Mouse (Mus musculus): ENCODE measurements around the gene Itga3.

Gene Itga3

DNA sequence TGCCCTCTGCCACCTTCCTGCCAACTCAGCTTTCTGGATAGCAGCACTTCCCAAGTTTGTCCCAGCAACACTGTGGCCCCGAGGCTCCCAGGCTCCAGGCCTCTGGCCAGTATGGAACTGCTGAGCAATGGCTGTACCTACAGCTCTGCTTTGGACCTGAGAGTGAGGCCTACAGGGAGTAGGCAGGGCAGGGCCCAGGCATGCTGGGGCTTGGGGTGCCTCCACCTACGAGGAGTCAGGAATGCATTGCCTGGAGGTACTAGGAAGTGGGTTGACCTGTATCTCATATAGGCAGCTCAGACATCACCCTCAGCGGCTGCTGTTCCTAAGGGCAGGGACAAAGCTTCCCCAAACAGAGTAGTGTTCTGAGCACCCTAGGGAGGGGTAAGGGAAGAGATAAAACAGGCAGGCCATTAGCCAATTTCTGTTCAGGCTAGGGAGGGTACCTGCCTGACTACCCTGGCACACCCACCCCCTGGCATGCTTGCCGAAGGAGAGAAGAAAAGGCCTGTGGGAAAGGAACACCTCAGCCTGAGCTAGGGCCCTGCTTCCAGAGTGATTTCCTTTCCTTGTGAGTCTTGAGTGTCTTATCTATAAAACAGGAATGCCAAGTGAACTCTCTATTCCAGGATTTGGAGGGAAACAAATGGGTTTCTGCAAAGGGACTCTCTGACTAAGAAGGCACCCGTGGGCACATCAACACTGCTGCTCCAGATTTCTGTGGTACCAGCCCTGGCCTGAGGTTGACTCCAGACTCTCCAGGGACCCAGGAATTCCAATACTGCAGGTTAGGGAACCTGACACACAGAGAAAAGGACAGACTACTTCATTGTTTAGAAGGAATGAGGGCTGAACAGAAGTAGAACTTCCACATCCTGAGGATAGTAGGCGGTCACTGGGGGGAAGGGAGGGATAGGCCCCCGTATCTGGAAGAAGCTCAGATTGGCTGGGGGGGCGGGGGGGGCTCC lies 6.2 kb downstream of the Itga3 start:
- no peak for DNase-seq

DNA sequence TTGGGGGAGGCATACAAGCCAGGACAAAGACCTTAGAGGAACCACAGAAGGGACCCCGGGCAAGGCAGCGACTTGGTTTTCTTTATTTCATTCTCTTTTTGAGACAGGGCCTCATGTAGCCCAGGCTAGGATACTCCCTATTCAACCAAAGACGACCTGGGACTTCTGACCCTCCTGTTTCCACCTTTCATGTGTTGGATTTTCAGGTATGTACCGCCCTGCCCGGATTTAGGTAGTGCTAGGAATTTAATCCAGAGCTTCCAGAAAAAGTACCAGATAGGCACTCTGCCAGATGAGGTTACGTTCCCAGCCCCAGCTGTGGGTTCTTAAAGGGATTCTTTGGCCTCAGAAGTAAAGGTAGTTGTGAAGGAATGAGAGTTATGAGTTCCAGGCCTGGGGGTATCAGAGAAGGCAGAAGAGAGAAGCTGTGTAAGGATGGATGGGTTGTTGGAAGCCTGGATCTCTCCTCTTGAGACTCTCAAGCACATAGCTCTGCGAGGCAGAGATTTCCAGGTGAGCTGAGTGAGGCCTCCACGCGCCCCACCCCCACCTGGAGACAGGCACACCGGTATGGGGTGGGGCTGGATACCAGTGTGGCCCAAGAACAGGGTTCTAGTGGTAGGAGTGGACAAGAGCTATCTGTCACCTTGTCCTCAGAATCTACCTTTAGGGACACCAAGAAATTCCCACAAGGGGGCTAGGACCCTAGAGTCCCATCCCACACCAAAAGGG lies 7.2 kb downstream of the Itga3 start:
- no peak for DNase-seq

DNA sequence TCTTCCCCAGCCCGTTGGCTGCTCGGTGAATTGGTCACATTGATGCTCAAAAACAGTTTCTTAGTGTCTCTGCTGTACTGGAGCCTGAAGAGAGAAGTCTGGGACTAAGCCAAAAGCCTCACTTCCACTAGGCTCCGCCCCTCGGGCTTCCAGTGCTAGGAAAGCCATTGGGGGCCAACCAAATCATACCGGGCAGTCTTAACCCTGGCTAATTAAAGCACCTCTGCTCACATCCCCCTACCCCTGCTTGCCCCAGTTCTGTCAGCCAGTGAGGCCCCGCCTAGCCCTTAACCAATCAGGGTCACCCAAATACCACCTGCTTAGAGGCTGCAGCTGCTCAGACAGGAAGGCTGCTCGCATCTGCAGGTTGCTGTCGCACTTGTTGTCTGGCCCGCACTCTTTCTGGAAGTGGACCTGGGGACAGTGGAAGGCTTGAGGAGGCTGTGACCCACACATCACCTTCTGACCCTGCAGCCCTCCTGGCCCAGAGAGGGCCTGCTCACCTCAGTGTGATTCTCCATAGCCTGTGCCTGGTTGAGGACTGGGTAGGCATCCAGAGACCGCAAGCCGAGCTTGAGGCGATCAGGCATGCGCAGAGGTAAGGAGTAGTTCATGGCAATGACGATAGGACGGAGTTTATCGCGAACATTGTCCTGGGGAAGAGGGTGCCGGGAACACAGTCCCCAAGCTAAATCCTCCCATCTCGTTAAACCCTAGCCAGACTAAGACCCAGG lies 19.7 kb downstream of the Itga3 start:
- DNase-seq, result peak; percentile 88

DNA sequence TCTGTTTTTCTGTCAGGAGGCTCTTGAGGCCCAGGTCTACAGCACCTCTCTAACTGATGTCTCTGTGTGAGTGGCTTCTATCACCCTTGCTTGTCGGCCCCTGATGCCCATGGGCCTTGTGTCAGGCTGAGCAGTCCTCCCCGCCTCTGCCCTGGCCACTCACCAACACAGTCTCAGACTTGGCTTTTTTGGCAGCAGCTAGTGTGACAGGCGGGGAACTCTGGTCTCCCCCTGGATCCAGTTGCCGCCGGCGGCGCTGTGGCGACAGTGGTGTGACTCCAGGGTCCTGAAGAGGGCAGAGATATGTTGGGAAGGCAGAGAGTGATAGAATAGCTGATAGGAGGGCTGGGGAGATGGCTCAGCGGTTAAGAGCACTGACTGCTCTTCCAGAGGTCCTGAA lies 23.5 kb downstream of the Itga3 start:
- DNase-seq, result no peak

DNA sequence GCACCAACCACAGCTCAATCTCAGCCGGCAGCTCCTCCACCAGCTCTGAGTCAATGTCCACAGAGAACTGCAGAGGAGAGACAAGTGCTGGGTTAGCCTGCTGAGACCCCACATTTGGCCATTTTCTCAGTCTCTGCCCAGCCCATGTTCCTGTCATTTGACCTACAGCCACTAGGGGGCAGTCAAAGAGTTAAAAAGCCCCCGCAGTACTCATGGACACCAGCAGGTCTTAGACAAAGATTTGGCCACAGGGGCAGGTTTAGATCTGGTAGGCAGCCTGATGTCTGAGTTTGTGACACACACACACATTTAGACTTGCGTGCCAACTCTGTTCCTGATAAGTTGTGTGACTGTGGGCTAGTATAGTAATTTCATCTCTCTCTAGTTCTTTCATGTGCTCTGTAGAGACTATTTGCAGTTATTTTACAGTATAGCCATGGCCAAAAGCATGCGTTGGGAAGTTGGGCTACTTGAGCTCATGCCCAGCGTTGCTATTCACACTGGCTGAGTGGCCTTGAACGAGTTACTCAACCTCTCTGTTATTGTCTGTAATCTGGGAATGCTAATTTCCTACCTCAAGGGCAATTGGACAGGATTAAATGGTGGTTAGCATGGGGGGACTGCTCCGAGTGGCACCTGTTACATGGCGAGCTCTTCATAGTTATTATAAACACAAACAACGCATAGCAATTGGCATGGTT lies 29.5 kb downstream of the Itga3 start:
- DNase-seq, result peak; percentile 88

DNA sequence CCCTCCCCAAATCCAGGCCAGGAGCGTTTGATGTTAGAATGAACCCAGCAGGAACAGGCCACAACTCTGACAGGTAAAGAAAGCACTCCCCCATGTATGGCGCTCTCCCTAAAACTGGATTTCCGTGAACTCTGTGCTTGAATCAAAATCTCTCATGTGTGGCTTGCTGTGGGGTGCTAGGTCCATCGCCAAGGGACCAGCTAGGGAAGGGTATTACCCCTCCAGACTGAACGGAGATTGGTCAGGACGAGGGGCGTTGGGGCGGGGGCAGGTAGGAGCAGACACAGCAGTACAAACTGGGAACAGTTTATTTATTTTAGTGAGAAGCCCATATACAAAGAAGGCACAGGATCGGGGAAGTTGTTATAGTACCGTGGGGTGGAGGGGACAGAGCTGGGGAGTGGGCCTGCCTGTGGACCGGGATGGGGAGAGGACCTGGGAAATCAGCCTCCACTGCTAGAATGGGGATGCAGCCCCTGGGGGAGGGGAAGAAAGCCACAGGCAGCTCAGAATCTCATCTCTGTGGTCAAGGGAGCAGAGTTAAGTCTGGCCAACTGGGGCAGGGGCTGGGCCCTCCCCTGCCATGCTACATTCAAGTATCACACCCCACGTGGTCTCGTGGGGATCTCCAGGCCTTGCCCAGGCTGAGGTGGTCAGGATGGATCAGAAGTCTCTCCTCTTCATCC lies 32.3 kb downstream of the Itga3 start:
- no peak for DNase-seq

DNA sequence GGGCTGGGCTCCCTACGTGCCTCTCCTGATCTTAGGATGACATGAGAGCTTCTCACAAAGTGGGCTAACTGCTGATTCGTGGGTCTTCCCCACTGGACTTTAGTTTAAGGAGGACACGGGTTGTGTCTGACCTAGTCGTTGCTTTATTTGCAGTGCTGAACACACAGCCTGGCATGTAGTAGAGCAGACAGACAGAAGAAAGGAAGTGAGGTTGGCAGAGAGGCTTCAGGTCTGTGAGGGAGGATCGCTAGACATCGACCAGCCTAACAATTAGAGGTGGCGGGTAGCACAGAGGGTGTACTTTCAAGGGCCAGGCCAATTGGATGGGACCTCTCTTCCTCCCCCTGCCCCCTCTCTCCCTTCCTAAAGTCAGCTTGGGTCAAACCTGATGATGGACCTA lies 33.0 kb downstream of the Itga3 start:
- no peak for DNase-seq

DNA sequence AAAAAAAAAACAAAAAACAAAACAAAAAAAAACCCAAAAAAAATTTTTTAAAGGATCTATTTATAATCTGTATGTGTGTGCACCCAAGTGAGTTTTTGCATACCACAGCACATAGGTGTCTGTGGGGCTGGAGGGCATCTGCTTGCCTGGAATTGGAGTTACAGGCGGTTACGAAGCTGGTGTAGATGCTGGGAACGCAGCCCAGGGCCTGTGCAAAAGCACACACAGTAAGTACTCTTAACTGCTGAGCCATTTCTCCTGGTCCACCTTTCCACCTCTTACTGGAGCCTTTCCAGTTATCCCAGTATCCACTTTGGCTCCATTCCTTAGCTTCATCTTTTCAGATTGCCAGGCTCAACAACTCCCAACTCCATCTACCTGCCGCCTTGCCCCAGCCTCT lies 33.5 kb downstream of the Itga3 start:
- no peak for DNase-seq

DNA sequence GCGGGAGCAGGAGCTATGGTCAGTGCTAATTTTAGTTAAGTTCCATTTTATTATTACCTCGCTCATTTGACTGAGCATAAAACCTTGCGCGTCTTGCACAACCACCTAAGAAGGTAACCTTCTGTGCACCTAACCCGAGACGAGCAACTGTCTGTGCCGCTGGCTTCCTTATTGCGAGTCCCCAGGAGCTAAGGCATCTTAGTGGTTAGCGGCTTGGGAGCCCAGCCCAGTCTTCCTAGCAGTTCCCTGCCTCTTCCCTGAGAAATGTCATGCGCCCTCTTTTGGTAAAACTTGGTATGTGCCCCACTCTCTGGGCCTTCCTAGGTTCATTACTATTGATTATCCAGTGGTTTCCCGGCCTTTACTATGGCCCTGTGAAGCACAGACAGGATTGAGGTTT lies 34.5 kb downstream of the Itga3 start:
- peak; percentile 91 for DNase-seq

DNA sequence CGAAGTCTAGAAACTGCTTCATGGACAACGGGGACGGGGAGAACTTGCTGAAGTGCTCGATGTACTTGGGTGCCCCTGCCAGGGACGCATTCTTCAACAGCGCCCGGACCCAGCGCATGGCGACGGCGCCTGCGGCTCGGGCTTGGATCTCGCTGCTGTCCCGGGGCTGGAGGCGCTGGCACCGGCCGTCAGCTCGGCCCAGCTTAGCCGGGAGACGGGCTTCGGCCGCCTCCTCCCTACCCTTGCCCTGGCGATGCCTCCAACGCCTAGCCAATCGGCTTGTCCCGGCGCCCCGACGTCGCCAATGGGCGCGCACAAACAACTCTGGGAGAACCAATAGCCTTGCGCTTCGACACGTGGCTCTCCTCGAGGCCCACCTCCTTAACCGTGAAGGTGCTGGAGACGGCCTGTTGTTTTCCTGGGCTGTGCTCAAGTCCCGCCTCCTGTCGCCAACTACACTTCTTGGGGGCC lies 35.4 kb downstream of the Itga3 start, which contains the start of gene Pdk2:
Gene Pdk2 (minus strand): TSS at position 216 of the 471 bp plus-strand sequence.
- DNase-seq, result peak; percentile 99

DNA sequence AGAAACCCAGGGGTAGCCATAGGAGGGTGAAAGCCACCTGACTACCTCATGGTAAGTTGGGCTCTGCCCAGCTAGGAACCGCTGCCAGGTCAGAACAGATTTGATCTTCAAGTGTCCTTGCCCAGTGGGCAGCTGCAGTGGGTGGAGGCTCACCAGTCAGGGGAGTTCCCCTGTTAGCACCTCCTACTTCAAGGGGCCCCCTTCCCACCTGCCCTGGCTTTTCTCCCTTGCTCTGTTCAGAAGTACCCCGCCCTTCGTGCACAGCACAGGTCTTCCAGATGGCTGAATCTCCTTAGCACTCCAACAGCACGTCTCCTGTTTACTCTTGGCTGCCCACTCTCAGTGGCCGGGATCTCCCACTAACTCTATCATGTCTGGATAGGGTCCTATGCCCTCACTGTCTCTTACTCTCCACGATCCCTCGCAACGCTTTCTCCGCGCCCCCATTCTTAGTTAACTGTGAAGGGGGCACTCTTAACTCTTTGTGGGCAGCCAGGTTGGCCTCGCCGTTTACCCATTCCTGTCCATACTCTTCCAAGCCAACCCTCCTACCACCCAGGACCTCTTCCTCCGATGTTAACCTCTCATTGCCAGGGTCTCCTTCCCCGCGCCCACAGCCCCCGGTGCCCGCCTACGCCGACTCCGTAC lies 36.0 kb downstream of the Itga3 start:
- DNase-seq, result peak; percentile 74

DNA sequence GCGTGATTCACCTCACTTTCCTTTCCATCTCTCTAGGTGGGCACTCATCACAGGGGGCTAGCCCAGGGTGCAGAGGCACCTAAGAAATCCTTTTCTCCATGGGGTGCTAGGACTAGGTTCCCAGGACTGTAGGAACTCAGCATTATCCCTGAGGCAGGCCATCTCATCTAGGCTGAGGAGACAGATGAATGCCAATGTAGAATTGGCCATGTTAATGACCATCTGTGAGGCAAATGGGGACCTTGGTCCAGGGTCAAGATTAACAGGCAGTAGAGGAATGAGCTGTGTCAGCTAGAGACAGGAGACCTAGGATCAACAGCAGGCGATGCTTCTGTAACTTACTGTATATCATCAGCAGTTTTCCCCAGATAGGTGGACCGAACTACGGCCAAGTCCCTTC lies 36.8 kb downstream of the Itga3 start:
- DNase-seq, result no peak

DNA sequence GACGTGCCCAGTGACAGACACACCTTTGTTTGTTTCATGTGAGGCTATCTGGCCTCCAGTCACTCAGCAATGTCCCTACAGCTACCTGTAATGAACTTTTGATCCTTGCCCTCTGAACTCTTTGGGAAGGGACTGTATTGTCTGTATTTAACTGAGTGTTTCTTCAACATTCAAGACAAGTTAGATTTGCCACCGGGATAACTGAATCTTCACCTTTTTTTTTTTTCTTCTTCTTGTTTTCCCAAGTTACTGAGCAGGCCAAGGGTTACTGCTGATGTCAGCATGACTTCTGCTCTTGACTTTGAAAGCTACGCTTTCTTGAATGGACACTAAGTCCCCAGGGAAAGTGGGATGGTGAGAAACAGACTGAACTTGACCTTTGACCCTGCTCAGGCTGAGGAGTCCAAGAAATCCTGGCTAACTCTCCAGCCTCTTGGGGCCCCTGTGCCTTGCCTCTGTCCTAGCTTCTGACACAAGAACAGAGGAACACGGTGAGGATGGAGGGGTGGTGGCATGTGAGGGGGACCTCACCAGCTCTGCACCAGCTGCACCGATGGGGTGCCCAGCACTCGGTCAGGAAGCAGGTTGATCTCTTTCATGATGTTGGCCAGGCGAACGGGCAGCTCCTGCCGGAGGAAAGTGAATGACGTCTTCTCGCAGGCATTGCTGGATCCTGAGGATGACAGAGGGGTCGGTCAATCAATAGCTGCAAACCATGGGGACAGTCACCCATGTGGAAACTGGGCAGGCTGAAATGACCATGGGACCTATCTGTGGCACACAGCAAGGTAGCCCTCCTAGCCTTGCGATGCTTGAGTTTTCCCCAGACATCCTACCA lies 37.6 kb downstream of the Itga3 start:
- no peak for DNase-seq

DNA sequence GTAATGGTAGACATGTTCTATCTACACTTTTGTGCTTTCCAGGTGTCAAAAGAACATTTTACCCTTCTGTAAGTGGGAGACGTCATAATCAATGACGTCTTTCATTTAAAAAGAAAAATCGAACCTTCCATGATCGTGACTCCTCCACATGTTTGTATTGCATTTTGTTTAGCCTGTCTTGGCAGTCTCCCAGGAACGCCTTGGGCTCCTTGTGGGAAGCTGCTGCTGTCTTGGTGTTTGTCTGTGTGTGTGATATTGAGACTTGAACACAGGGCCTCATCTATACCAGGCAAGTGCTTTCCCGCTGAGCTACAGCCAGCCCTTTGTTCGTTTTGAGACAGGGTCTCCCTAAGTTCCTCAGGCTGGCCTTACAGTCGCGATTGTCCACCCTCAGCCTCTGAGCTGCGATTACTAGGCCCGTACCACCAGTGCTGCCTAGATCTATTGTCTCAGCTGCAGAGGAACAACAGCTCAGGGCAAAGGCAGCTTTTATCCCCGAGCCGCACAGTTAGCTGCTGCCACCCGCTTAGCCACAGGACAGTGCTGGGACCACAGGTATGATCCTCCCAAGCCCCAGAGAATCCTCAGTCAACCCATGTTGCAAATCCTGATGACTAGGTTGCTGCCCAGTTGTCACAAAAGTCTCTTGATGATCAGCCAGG lies 38.3 kb downstream of the Itga3 start:
- no peak for DNase-seq

DNA sequence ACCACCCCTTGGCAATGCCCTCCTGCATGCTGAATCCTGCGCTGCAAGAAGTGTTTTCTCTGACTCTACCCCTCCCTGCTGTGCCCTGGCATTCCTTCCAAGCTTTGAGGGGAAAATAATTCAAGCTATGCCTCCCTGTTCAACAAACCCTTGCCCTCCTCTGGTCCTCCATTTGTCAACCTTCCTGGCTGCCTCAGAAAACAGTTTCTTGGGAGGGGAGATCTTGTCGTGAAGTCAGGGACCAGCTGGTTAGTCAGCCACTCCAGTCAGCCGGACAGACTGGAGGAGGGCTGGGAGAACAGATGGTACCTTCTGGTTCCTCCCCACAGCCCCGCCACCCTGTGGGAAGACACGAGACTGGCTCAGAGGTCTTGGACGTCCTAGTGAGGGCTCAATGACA lies 39.3 kb downstream of the Itga3 start:
- DNase-seq, result no peak

DNA sequence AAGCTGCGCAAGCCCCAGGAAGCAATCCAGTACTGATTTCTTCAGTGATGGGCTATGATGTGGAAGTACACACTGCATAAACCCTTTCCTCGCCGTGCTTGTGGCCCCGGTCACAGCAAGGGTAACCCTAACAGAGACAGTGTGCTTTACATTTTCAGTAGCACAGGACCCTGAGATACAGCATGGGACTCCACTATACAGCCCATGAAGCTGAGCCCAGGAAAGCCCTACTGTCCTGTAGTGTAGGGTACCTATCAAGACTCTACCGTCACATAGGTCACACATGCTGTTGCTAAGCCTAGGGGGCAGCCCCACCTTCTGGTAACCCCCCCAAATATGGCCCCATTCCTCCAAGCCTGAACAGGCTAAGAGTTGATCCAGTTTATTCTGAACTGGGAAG lies 40.1 kb downstream of the Itga3 start:
- DNase-seq, result no peak

DNA sequence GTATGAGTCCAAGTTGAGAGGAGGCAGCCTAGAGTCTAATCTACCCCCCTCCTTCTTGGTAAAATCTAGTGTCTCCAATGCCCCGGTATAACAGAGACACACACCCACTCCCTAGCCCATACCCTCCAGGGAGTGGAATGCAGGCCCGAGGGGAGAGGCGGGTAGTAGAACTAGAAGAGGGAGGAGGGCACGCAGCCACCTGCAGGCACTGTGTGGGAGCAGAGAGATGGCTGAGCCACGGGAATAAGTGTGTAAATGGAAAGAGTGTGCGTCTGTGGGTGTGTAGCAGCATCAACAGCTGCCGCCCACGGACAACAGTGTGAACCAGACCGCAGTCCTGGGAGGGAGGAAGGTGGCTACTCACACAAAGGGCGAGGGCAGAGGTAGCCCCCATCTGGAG lies 41.7 kb downstream of the Itga3 start:
- DNase-seq, result no peak

DNA sequence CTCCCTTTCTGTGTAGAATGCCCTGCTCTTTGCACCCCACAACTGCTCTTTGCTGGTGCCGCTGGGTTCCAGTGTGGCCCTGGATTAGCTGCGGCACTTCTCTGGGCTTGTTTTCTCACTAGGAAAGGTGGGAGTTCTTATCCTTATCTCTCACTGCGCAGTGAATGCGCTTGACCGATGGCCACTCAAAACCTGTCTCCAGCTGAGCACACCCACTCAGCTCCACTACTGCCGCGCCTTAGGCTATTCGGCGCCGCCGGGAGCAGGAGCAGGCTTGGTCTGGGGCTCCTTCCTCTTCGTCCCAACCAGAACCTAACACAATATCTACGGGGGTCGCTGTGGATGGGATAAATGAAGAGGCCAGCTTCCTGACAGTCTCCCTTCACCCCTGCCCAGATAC lies 43.0 kb downstream of the Itga3 start:
- DNase-seq, result no peak

DNA sequence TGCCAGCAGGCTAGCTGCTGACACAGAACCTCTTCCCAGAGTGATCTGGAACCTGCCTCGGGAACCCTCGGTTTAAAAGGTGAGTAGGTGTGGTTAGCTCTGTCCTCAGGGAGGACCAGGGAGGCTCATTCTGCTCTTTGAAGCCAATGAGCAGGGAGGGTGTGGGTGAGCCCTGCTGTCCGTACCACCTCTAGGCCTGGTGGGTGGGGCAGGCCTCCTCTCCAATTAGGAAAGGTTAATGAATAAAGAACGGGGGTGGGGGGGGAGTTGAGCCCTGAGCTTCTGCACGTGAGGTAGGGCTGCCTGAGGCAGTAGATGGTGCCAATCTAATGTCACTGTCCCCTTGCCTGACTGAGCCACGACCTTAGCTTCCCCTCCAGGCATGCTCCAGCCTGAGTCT lies 43.7 kb downstream of the Itga3 start:
- DNase-seq, result no peak
